Mouse (Mus musculus): Measurements from ENCODE around the gene Tcf7l1. TPM values are rescaled to one million over a fixed set of nuclear protein-coding genes. Genes with fewer than 3 reads are reported as not detected.

Tcf7l1 gene
- polyA plus RNA-seq, 1 experiment from 2014 or later = 7.8 TPM

DNA sequence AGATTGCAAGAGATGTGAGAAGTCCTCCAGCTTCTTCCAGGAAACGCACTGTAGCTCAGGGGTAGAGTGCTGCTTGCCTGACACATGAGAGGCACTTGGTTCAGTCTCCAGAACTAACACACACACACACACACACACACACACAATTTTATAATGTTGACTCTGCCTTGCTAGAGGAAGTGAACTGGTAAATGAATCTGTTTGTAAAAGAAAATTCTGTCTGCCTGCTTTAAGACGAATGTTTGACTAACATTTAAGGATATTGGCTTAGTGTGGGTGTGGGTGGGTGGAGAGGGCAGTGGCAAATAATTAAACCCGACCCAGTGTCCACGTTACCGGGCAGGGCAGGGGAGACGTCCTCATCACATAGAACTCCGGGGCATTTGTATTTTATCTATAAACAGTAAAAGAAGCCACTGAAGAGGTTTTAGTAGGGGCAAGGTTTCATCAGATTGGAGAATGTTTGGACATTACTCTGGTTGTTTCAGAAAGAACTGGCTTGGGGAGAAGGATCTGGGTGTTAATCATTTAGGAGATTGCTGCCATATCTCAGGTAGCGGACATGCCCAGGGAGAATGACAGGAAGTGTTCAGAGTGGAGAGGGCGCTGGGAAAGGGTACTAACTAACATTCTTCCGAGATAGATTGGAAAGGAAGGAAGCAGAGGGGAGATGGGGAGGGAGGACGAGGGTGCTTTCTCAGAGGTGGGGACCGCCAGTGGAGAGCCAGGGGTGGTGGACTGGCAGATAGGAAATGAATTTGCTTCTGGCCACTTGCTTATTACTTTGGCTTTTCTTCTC, 169.1 kb downstream of the Tcf7l1 start:
- Histone ChIP-seq H3K9me3 (ENCODE audit: control insufficient read depth, low read length) (no peaks in the 10 kb centered on the region), H3K27ac (replicated peaks; ENCODE audit: low read depth, low read length) (no peak overlapping the region), H3K4me2 (ENCODE audit: low read length) (no peak overlapping the region), H3K36me3 (ENCODE audit: control insufficient read depth, insufficient read depth, low read length) (no peaks in the 10 kb centered on the region), H3K27me3 (ENCODE audit: control insufficient read depth, insufficient read depth, low read length) (no peaks in the 10 kb centered on the region), H3K4me1 (ENCODE audit: control insufficient read depth, insufficient read depth, low read length) (peaks cover 19% of the 10 kb centered on the region), H3K9ac (replicated peaks; ENCODE audit: low read length) (no peak overlapping the region), H3K4me3 (replicated peaks; ENCODE audit: low read depth, low read length) (no peak overlapping the region)
- WGBS = 71% methylated on average over 12 of the region's 12 CpGs
- no peak for ATAC-seq (ENCODE audit: low FRiP score, low TSS enrichment)
- no peak for DNase-seq

GRCm38 (mm10) chr6:72616643-72617288, 172.3 kb downstream of the Tcf7l1 start, which contains the start of gene Tgoln1:
TSS of gene Tgoln1 (minus strand) at chr6:72617000.
- no peaks in the 10 kb centered on the region for H3K27me3 ChIP-seq (ENCODE audit: control insufficient read depth, insufficient read depth, low read length)
- ATAC-seq (ENCODE audit: low FRiP score, low TSS enrichment) (peak; percentile 96), DNase-seq (peak; percentile 98)
- peak within 1 kb of the TSS; percentile 96 for H3K4me2 ChIP-seq (ENCODE audit: low read length)
- H3K4me3 ChIP-seq (replicated peaks; ENCODE audit: low read depth, low read length) = peak within 1 kb of the TSS; percentile 68
- H3K36me3 ChIP-seq (ENCODE audit: control insufficient read depth, insufficient read depth, low read length) = peaks cover 14% of the 10 kb centered on the region
- H3K9me3 ChIP-seq (ENCODE audit: control insufficient read depth, low read length) = no peaks in the 10 kb centered on the region
- peak within 1 kb of the TSS; percentile 93 for H3K27ac ChIP-seq (replicated peaks; ENCODE audit: low read depth, low read length)
- H3K9ac ChIP-seq (replicated peaks; ENCODE audit: low read length) = peak within 1 kb of the TSS; percentile 80
- peaks cover 24% of the 10 kb centered on the region for H3K4me1 ChIP-seq (ENCODE audit: control insufficient read depth, insufficient read depth, low read length)
- WGBS = 0% methylated on average over 41 of the region's 41 CpGs

DNA sequence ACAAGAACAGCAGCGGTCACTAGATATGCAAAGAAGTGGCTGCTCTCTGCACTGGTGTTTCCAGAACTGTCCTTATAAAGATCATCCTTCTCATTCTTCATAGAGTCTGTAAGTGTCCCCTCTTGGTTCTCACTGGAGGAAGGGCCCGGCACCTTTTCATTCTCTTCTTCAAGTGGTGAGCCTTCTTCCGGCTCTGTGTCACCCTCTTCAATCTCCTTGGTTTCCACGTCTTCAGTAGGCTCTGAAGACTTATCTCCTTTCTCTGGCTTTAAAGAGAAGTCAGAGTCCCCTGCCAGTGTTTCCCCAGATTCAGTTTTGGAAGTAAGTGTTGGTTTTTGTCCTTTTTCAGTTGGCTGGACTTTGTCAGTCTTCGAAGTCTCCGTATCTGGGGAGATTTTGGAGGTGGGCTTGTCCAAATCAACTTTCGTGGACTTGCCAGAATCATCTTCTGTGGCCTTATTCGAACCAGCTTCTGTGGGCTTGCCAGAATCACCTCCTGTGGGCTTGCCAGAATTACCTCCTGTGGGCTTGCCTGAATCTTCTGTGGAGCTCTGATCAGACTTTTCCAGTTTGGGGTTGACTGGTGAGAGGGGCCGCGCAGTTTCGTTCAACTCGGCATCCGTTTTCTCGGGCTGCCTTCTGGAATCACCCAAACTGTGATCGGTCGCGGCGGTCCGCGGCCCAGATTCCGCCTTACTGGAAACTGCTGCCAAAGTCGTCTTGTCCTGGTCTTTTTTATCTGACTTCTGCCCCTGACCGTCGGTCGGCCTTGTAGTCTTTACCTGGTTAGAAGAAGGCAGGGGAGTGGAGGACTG, 173.3 kb downstream of the Tcf7l1 start:
- 32% methylated on average over 25 of the region's 25 CpGs for WGBS
- Histone ChIP-seq H3K27ac (replicated peaks; ENCODE audit: low read depth, low read length) (no peak overlapping the region), H3K9ac (replicated peaks; ENCODE audit: low read length) (peak overlapping the region; percentile 80), H3K4me3 (replicated peaks; ENCODE audit: low read depth, low read length) (peak overlapping the region; percentile 68), H3K4me2 (ENCODE audit: low read length) (peak overlapping the region; percentile 96), H3K4me1 (ENCODE audit: control insufficient read depth, insufficient read depth, low read length) (peaks cover 24% of the 10 kb centered on the region), H3K36me3 (ENCODE audit: control insufficient read depth, insufficient read depth, low read length) (peaks cover 24% of the 10 kb centered on the region), H3K9me3 (ENCODE audit: control insufficient read depth, low read length) (no peaks in the 10 kb centered on the region), H3K27me3 (ENCODE audit: control insufficient read depth, insufficient read depth, low read length) (no peaks in the 10 kb centered on the region)
- ATAC-seq (ENCODE audit: low FRiP score, low TSS enrichment) = no peak
- DNase-seq = no peak

GRCm38 (mm10) chr6:72615151-72615550, 173.9 kb downstream of the Tcf7l1 start:
- Histone ChIP-seq H3K4me2 (ENCODE audit: low read length) (peak overlapping the region; percentile 96), H3K4me3 (replicated peaks; ENCODE audit: low read depth, low read length) (peak overlapping the region; percentile 68; the same call in 1 of the 2 replicates), H3K27ac (replicated peaks; ENCODE audit: low read depth, low read length) (no peak overlapping the region), H3K27me3 (ENCODE audit: control insufficient read depth, insufficient read depth, low read length) (no peaks in the 10 kb centered on the region), H3K9ac (replicated peaks; ENCODE audit: low read length) (no peak overlapping the region), H3K9me3 (ENCODE audit: control insufficient read depth, low read length) (no peaks in the 10 kb centered on the region), H3K36me3 (ENCODE audit: control insufficient read depth, insufficient read depth, low read length) (peaks cover 30% of the 10 kb centered on the region), H3K4me1 (ENCODE audit: control insufficient read depth, insufficient read depth, low read length) (peaks cover 24% of the 10 kb centered on the region)
- ATAC-seq (ENCODE audit: low FRiP score, low TSS enrichment) (no peak), DNase-seq (no peak)
- 79% methylated on average over 2 of the region's 2 CpGs for WGBS

- Histone ChIP-seq H3K4me3 (replicated peaks; ENCODE audit: low read depth, low read length) (no peak overlapping the region), H3K36me3 (ENCODE audit: control insufficient read depth, insufficient read depth, low read length) (peaks cover 73% of the 10 kb centered on the region), H3K9ac (replicated peaks; ENCODE audit: low read length) (no peak overlapping the region), H3K4me2 (ENCODE audit: low read length) (no peak overlapping the region), H3K27me3 (ENCODE audit: control insufficient read depth, insufficient read depth, low read length) (no peaks in the 10 kb centered on the region), H3K4me1 (ENCODE audit: control insufficient read depth, insufficient read depth, low read length) (peaks cover 8% of the 10 kb centered on the region), H3K27ac (replicated peaks; ENCODE audit: low read depth, low read length) (no peak overlapping the region), H3K9me3 (ENCODE audit: control insufficient read depth, low read length) (no peaks in the 10 kb centered on the region)
- no peak for DNase-seq
- WGBS = 88% methylated on average over 4 of the region's 4 CpGs
- no peak for ATAC-seq (ENCODE audit: low FRiP score, low TSS enrichment)
Measured at GRCm38 (mm10) chr6:72610261-72610660, 178.8 kb downstream of the Tcf7l1 start.

DNA sequence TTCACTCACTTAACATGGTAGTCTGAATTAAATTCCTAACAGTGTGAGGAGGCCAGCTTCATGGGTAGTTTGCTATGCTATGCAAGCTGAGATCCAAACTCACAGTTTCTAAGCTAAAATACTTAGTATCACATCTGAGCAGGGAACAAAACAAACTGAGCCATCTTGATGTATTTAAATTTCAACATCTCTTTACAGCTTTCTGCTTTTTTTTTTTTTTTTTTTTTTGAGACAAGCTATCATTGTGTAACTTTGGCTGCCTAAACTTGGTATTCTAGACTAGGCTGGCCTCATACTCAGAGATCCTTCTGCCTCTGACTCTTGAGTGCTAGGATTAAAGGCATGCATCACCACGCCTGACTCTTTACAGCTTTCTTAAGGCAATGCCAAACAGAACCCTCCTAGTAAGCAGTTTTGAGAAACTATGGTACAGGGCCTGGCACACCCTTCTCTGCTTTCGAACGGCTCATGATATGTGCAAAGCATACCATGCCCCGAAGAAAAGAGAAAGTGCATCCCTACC, 180.3 kb downstream of the Tcf7l1 start:
- no peak for ATAC-seq (ENCODE audit: low FRiP score, low TSS enrichment)
- no peak overlapping the region for H3K27ac ChIP-seq (replicated peaks; ENCODE audit: low read depth, low read length)
- H3K4me2 ChIP-seq (ENCODE audit: low read length) = no peak overlapping the region
- H3K36me3 ChIP-seq (ENCODE audit: control insufficient read depth, insufficient read depth, low read length) = peaks cover 76% of the 10 kb centered on the region
- no peak for DNase-seq
- WGBS = 91% methylated on average over 4 of the region's 4 CpGs
- H3K9ac ChIP-seq (replicated peaks; ENCODE audit: low read length) = no peak overlapping the region
- H3K27me3 ChIP-seq (ENCODE audit: control insufficient read depth, insufficient read depth, low read length) = no peaks in the 10 kb centered on the region
- no peak overlapping the region for H3K4me3 ChIP-seq (replicated peaks; ENCODE audit: low read depth, low read length)
- no peaks in the 10 kb centered on the region for H3K9me3 ChIP-seq (ENCODE audit: control insufficient read depth, low read length)
- H3K4me1 ChIP-seq (ENCODE audit: control insufficient read depth, insufficient read depth, low read length) = no peaks in the 10 kb centered on the region

DNA sequence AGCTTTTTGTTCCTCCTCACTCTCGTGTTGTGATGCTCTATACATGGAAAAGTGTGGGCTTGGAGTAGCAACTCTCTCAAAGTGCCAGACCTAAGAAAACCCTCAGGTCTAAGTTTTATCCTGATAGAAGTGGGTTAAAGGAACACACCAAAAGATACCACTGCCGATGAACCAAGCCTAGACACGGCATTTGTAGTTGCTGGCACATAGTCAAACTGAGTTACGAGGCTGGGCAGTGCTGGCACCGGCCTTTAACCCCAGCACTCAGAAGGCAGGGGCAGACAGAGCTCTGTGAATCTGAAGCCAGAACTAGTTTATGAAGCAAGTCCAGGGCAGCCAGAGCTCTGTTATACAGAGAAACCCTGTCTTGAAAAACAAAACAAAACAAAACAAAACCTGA, 181.4 kb downstream of the Tcf7l1 start:
- H3K36me3 ChIP-seq (ENCODE audit: control insufficient read depth, insufficient read depth, low read length) = peaks cover 67% of the 10 kb centered on the region

GRCm38 (mm10) chr6:72607060-72607459, 182.0 kb downstream of the Tcf7l1 start:
- H3K4me1 ChIP-seq (ENCODE audit: control insufficient read depth, insufficient read depth, low read length) = no peaks in the 10 kb centered on the region
- H3K9me3 ChIP-seq (ENCODE audit: control insufficient read depth, low read length) = no peaks in the 10 kb centered on the region
- DNase-seq = no peak
- WGBS = 84% methylated on average over 4 of the region's 4 CpGs
- ATAC-seq (ENCODE audit: low FRiP score, low TSS enrichment) = no peak
- no peak overlapping the region for H3K27ac ChIP-seq (replicated peaks; ENCODE audit: low read depth, low read length)
- no peak overlapping the region for H3K9ac ChIP-seq (replicated peaks; ENCODE audit: low read length)
- no peak overlapping the region for H3K4me2 ChIP-seq (ENCODE audit: low read length)
- H3K36me3 ChIP-seq (ENCODE audit: control insufficient read depth, insufficient read depth, low read length) = peaks cover 64% of the 10 kb centered on the region
- H3K4me3 ChIP-seq (replicated peaks; ENCODE audit: low read depth, low read length) = no peak overlapping the region
- H3K27me3 ChIP-seq (ENCODE audit: control insufficient read depth, insufficient read depth, low read length) = no peaks in the 10 kb centered on the region

More for the DNA sequence above, 181.4 kb downstream of the Tcf7l1 start:
- no peaks in the 10 kb centered on the region for H3K9me3 ChIP-seq (ENCODE audit: control insufficient read depth, low read length)
- H3K4me2 ChIP-seq (ENCODE audit: low read length) = no peak overlapping the region
- DNase-seq = no peak
- no peak overlapping the region for H3K27ac ChIP-seq (replicated peaks; ENCODE audit: low read depth, low read length)
- 92% methylated on average over 5 of the region's 5 CpGs for WGBS
- no peaks in the 10 kb centered on the region for H3K27me3 ChIP-seq (ENCODE audit: control insufficient read depth, insufficient read depth, low read length)
- no peak overlapping the region for H3K9ac ChIP-seq (replicated peaks; ENCODE audit: low read length)
- H3K4me1 ChIP-seq (ENCODE audit: control insufficient read depth, insufficient read depth, low read length) = no peaks in the 10 kb centered on the region
- ATAC-seq (ENCODE audit: low FRiP score, low TSS enrichment) = no peak
- no peak overlapping the region for H3K4me3 ChIP-seq (replicated peaks; ENCODE audit: low read depth, low read length)

All from midbrain, embryonic 14.5 days (tissue).